Mouse (Mus musculus) myocyte (in vitro differentiated cells): ENCODE data around the gene Ap1m1. TPM values are rescaled to one million over a fixed set of nuclear protein-coding genes. Genes with fewer than 3 reads are reported as not detected.

Experiments used
- H3K27me3 ChIP-seq: one replicate; pipeline ENCODE4 v1.6.1; 2011; ENCODE audit not compliant: control insufficient read depth, insufficient read depth, insufficient read length
- H3K36me3 ChIP-seq: one replicate; pipeline ENCODE4 v1.6.1; 2011; ENCODE audit not compliant: control insufficient read depth, insufficient read depth
- H3K4me2 ChIP-seq: one replicate; pipeline ENCODE4 v1.6.1; 2011; ENCODE audit warnings: low read depth, control low read depth
- H3K4me3 ChIP-seq: one replicate; pipeline ENCODE4 v1.5.1; 2011; ENCODE audit warnings: mild to moderate bottlenecking, control low read depth, moderate library complexity
- H3K79me2 ChIP-seq: one replicate; pipeline ENCODE4 v1.6.1; 2011; ENCODE audit not compliant: control insufficient read depth, insufficient read depth
- H3ac ChIP-seq: one replicate; pipeline ENCODE4 v1.6.1; 2011; ENCODE audit not compliant: control insufficient read depth, insufficient read length
- CEBPB ChIP-seq: IDR thresholded peaks from 2 replicates; pipeline ENCODE4 v1.6.1; 2011; ENCODE audit warnings: mild to moderate bottlenecking, moderate library complexity; ENCODE audit not compliant: poor library complexity, insufficient read depth, severe bottlenecking
- E2F4 ChIP-seq: IDR thresholded peaks from one replicate; pipeline ENCODE4 v1.6.1; 2011; ENCODE audit warnings: mild to moderate bottlenecking, control low read depth, moderate library complexity; ENCODE audit not compliant: insufficient read depth
- MAX ChIP-seq: IDR thresholded peaks from one replicate; pipeline ENCODE4 v1.6.1; 2011; ENCODE audit warnings: low read depth, mild to moderate bottlenecking, control low read depth
- MYOD1 ChIP-seq, 3 experiments: IDR thresholded peaks; one replicate each; pipeline ENCODE4 v1.6.1; 2011; ENCODE audit warnings: control low read depth in 2 of 3, low read depth in 2 of 3, mild to moderate bottlenecking in 2 of 3, moderate library complexity in 1 of 3; ENCODE audit not compliant: insufficient read length in 2 of 3, control insufficient read depth in 1 of 3
- MYOG ChIP-seq, 3 experiments: IDR thresholded peaks; one replicate each; pipeline ENCODE4 v1.6.1; 2011; ENCODE audit warnings: control low read depth in 2 of 3, low read depth in 2 of 3, mild to moderate bottlenecking in 2 of 3; ENCODE audit not compliant: insufficient read length in 2 of 3, control insufficient read depth in 1 of 3, insufficient read depth in 1 of 3
- POLR2A ChIP-seq: IDR thresholded peaks from one replicate; pipeline ENCODE4 v1.6.1; 2011; ENCODE audit warnings: low read depth, mild to moderate bottlenecking, control low read depth, moderate library complexity; ENCODE audit not compliant: insufficient read length
- POLR2AphosphoS2 ChIP-seq: IDR thresholded peaks from one replicate; pipeline ENCODE4 v1.6.1; 2011; ENCODE audit warnings: low read depth, control low read depth; ENCODE audit not compliant: insufficient read length
- REST ChIP-seq: IDR thresholded peaks from one replicate; pipeline ENCODE4 v1.6.1; 2011; ENCODE audit warnings: mild to moderate bottlenecking, control low read depth, moderate library complexity; ENCODE audit not compliant: insufficient read depth, insufficient read length
- SRF ChIP-seq: IDR thresholded peaks from one replicate; pipeline ENCODE4 v1.6.1; 2011; ENCODE audit warnings: low read depth; ENCODE audit not compliant: control insufficient read depth, insufficient read length
- TCF12 ChIP-seq: IDR thresholded peaks from one replicate; pipeline ENCODE4 v1.6.1; 2011; ENCODE audit warnings: mild to moderate bottlenecking, control low read depth; ENCODE audit not compliant: poor library complexity, insufficient read depth, severe bottlenecking
- TCF3 ChIP-seq: IDR thresholded peaks from one replicate; pipeline ENCODE4 v1.6.1; 2011; ENCODE audit warnings: low read depth, control low read depth; ENCODE audit not compliant: insufficient read length
- USF1 ChIP-seq: IDR thresholded peaks from one replicate; pipeline ENCODE4 v1.6.1; 2011; ENCODE audit warnings: low read depth, mild to moderate bottlenecking, control low read depth, moderate library complexity
- polyA plus RNA-seq: library from polyadenylated mRNA; unstranded; fragments of >200 nt; fragmentation: generic; extraction: Trizol; gene quantifications from one replicate; pipeline ENCODE4 v1.2.1, GENCODE M21; 2012; ENCODE audit warnings: missing spikeins

Gene Ap1m1
- polyA plus RNA-seq, 1 experiment = 57.8 TPM

DNA sequence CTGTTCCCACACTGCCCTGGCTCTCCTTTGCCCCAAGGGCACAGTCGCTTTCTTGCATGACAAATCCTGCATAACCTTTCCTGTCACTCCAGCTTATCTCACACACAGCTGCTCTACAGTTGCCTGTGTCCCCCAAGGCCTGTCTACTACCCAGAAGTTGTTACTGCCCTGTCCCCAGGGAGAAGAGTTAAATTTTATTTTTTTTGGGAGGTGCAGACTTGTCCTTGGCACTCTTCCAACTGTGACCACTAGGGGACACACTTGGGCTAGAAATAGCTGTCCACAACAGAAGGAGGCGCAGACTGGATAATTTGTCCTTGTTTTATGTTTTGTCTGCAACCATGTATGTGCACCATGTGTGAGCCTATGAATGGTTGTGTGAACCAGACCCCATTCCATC lies 21.2 kb downstream of the Ap1m1 start:
- no peak overlapping the region for H3K4me2 ChIP-seq
- H3K4me3 ChIP-seq = no peak overlapping the region
- H3K36me3 ChIP-seq = no peaks in the 10 kb centered on the region
- no peaks in the 10 kb centered on the region for H3K27me3 ChIP-seq
- H3ac ChIP-seq = no peak overlapping the region
- TF ChIP-seq MYOD1 (IDR thresholded peaks at IDR 0.05; ENCODE audit: control insufficient read depth in 1 of 3, insufficient read length in 2 of 3, low read depth in 2 of 3) (peak in 1 of 3 experiments; percentile 19), SRF (no peak)
- H3K79me2 ChIP-seq = no peaks in the 10 kb centered on the region

DNA sequence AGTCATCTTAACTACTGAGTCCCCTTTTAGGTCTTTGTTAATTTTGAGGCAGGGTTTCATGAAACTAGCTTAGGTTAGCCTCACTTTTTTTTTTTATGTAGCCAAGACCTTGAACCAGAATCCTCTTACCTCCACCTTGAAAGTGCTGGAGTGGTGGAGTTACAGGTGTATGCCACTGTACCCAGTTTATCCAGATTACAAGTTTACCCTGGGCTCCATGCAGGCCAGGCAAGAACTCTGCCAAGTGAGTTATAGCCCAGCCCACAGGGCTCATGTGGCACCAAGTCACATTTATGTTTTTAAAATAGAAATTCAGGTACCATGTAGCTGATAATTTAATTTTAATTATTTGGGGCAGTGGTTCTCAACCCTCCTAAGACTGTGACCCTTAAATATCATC lies 21.6 kb downstream of the Ap1m1 start:
- H3ac ChIP-seq = no peak overlapping the region
- H3K4me2 ChIP-seq = no peak overlapping the region
- no peaks in the 10 kb centered on the region for H3K36me3 ChIP-seq
- H3K4me3 ChIP-seq = no peak overlapping the region
- TF ChIP-seq POLR2A = no peak
- no peak for TF ChIP-seq CEBPB
- no peak for TF ChIP-seq MYOD1 (IDR thresholded peaks at IDR 0.05; ENCODE audit: control insufficient read depth in 1 of 3, insufficient read length in 2 of 3, low read depth in 2 of 3)
- no peak for TF ChIP-seq POLR2AphosphoS2
- no peak for TF ChIP-seq MYOG (IDR thresholded peaks at IDR 0.05; ENCODE audit: control insufficient read depth in 1 of 3, insufficient read depth in 1 of 3, insufficient read length in 2 of 3, low read depth in 2 of 3)
- no peak for TF ChIP-seq MAX
- TF ChIP-seq E2F4 = no peak
- no peak for TF ChIP-seq USF1
- no peak for TF ChIP-seq TCF3
- no peak for TF ChIP-seq SRF
- no peaks in the 10 kb centered on the region for H3K79me2 ChIP-seq
- no peaks in the 10 kb centered on the region for H3K27me3 ChIP-seq

DNA sequence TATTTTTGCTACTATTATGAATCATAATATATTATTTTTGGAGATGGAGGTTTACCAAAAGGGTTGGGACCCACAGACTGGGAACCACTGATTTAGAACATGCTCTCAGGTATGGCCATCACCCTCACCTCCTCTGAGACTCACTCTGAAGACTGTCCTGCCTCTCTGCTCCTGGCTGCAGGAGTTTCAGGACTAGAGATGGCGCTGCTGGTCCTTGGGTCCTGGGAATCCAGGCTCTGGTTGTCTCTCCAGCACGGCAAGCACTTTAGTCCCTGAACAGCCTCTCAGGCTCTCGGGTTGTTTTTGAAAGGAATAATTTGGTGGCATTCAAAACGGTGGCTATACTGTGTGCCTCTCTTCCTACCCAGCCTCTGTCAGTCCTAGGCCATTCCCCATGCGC lies 22.1 kb downstream of the Ap1m1 start:
- no peaks in the 10 kb centered on the region for H3K36me3 ChIP-seq

DNA sequence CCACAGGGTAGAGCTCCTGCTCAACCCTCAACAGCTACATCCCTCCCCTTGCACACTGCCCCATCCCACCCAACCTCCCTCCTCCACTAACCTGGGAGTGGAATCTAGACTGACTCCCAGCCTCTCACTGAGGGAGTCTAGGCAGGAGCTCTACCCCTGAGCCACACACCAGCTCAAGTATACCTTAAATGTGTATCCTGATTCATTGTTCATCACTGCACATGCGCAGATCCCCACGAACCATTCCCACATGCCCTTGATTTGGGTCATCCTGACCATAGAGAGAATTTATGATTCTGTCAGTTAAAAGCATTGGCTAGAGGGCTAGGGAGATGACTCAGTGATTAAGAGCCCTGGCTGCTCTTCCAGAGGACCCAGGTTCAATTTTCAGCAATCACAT lies 22.9 kb downstream of the Ap1m1 start:
- H3K36me3 ChIP-seq = no peaks in the 10 kb centered on the region
- H3K4me3 ChIP-seq = no peak overlapping the region
- no peak for TF ChIP-seq USF1
- no peak for TF ChIP-seq SRF
- TF ChIP-seq CEBPB = no peak
- no peak for TF ChIP-seq MAX
- TF ChIP-seq MYOG (IDR thresholded peaks at IDR 0.05; ENCODE audit: control insufficient read depth in 1 of 3, insufficient read depth in 1 of 3, insufficient read length in 2 of 3, low read depth in 2 of 3) = no peak
- TF ChIP-seq TCF3 = no peak
- H3K4me2 ChIP-seq = no peak overlapping the region
- no peaks in the 10 kb centered on the region for H3K79me2 ChIP-seq
- H3K27me3 ChIP-seq = no peaks in the 10 kb centered on the region
- no peak overlapping the region for H3ac ChIP-seq

More for the DNA sequence above, 22.1 kb downstream of the Ap1m1 start:
- Histone ChIP-seq H3K79me2 (no peaks in the 10 kb centered on the region), H3K27me3 (no peaks in the 10 kb centered on the region), H3K4me3 (no peak overlapping the region), H3ac (no peak overlapping the region), H3K4me2 (no peak overlapping the region)
- TF ChIP-seq POLR2AphosphoS2 (no peak), E2F4 (no peak), MAX (no peak), TCF3 (no peak), POLR2A (no peak), SRF (no peak), USF1 (no peak), TCF12 (no peak), CEBPB (no peak), MYOG (IDR thresholded peaks at IDR 0.05; ENCODE audit: control insufficient read depth in 1 of 3, insufficient read depth in 1 of 3, insufficient read length in 2 of 3, low read depth in 2 of 3) (no peak), REST (no peak), MYOD1 (IDR thresholded peaks at IDR 0.05; ENCODE audit: control insufficient read depth in 1 of 3, insufficient read length in 2 of 3, low read depth in 2 of 3) (no peak)

DNA sequence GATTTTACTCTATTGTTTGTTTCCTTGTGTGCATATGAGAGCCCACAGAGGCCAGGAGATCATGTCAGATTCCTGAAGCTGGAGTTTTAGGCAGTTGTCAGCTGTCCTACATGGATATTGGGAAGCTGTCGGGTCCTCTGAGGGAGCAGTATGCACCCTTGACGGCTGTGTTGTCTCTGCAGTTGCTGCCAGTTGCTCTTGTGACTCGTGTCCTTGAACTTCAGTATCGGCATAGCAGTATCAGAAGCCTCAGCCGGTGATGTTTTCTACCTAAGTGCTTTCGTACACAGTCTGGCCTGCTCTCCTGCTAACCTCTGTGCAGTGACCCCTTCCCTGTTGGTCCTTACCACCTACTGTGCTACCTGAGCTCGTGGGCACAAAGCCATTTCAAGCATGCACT lies 23.6 kb downstream of the Ap1m1 start:
- Histone ChIP-seq H3ac (no peak overlapping the region), H3K36me3 (no peaks in the 10 kb centered on the region), H3K4me2 (no peak overlapping the region), H3K4me3 (no peak overlapping the region), H3K27me3 (no peaks in the 10 kb centered on the region), H3K79me2 (no peaks in the 10 kb centered on the region)
- TF ChIP-seq POLR2A (no peak), TCF3 (no peak), CEBPB (no peak), SRF (no peak), MYOG (IDR thresholded peaks at IDR 0.05; ENCODE audit: control insufficient read depth in 1 of 3, insufficient read depth in 1 of 3, insufficient read length in 2 of 3, low read depth in 2 of 3) (no peak), USF1 (no peak), MAX (no peak), REST (no peak)
